Mouse (Mus musculus): ENCODE measurements at regions not wholly inside any gene's neighbourhood (a gene's known extent, or its start where the extent isn't known, plus 50 kb on each side); places are given as distances from the start of the nearest gene placed in this dataset.

DNA sequence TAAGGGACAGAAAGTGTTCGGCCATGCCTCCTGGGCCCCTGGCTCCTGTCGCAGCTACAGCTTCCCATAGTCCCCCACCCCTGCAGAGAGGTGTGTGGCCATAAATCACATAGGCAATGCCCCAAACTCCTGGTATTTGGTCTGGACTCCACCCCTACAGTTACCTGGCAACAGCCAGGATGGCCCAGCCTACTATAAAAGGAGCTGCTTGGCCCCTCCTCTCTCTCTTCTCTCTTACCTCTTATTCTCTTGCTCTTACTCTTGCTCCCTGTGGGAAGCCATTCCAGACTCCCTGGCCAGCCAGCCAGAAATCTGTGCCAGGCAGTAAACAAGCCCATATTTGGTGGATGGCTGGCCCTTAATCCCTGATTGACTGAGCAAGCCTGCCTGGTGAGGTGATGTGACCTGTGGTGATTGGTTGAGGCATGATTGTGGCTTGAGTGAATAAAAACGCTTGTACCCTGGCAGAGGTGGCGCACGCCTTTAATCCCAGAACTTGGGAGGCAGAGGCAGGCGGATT, 56.4 kb upstream of the Nap1l1 start:
- Histone ChIP-seq H3K27me3 (ENCODE audit: insufficient read depth, low read length) (no peaks in the 10 kb centered on the region), H3K4me3 (replicated peaks; ENCODE audit: low read depth, low read length) (no peak overlapping the region), H3K36me3 (ENCODE audit: insufficient read depth, low read length) (no peaks in the 10 kb centered on the region), H3K4me1 (replicated peaks; ENCODE audit: insufficient read depth, low read length) (no peaks in the 10 kb centered on the region), H3K9ac (ENCODE audit: low read depth, low read length) (no peak overlapping the region), H3K9me3 (replicated peaks; ENCODE audit: low read length) (no peaks in the 10 kb centered on the region), H3K27ac (no peak overlapping the region), H3K4me2 (ENCODE audit: low read length) (no peak overlapping the region)
- TF ChIP-seq CTCF (IDR thresholded peaks at IDR 0.05; ENCODE audit: low read depth) = no peak
- WGBS = 80% methylated on average over 6 of the region's 6 CpGs
- ATAC-seq (replicated peaks; ENCODE audit: low FRiP score, low read depth) = 0 out of 2 replicates have a peak, but pooled peaks have one; percentile 29
- no peak for DNase-seq (ENCODE audit: low spot score)

DNA sequence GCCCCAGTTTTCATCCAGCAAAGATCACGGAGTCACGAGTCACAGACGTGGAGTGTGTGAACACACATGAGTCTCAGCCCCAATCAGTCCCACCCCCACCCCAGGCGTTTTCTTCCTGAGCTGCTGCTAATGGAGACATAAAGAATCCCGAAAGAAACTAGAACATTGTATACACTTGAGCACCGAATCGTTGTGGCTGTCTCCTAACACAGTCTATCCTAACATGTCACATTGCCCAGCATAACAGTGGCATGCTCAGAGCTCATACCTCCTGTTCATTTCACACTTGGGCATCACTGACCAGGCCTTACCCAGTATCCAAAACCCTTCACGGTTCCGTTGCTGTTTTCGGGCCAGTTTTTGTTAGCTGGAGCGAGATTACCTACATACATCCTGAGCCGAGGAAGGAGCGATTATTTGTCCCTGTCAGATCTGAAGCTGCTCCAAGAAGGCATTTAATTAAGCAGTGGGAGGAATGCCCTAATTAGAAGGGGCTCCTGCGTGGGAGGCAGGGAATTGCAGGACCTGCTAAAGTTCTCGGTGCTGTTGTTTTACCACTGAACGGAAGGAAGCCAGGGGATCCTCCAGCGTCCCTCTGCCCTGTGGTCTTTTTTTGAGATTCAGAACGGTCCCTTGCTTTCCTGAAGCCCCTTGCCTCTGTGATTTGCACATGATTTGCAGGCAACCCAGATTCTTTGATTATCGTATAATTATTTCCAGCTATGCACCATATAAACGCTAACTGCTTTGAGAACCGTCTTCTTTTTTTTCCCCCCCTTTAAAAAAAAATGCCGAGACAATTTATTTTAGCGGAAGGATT, 53.4 kb upstream of the Nap1l1 start:
- DNase-seq (ENCODE audit: low spot score) = peak; percentile 57

DNA sequence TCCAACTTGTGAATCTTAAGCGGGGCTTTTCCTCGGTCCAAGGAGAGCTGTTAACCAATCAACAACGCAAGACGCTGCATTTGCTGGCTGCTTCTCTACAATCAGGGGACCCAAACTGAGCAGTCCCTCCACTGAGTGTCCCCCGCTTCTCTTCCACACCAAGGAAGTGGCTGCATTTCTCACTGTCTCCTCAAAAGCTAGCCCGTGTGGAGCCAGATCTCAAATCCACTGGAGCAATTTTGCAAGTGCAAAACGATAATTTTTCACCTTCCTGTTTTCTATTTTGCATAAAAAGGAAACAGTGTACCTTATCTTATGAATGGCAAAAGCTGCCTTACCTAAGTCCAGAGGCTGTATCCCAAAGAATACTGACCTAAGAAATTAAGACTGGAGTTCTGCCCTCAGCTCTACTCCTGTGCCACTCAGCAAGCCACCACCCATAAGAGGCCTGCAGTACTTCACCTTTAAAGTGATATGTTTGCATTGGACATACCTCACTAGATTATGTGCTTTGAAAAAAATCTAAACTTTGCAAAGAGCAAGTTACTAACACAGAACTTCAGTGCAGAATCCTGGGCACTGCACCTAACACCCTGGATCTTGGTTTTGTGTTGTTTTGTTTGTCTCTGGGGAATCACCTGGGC, 52.7 kb upstream of the Nap1l1 start:
- no peak for ATAC-seq (replicated peaks; ENCODE audit: low FRiP score, low read depth)
- TF ChIP-seq CTCF (IDR thresholded peaks at IDR 0.05; ENCODE audit: low read depth) = no peak
- H3K4me2 ChIP-seq (ENCODE audit: low read length) = peak overlapping the region; percentile 58

More for the DNA sequence above, 53.4 kb upstream of the Nap1l1 start:
- 0 out of 2 replicates have a peak, but pooled peaks have one; percentile 45 for ATAC-seq (replicated peaks; ENCODE audit: low FRiP score, low read depth)
- Histone ChIP-seq H3K4me3 (replicated peaks; ENCODE audit: low read depth, low read length) (peak overlapping the region; percentile 22), H3K4me2 (ENCODE audit: low read length) (peak overlapping the region; percentile 58), H3K9ac (ENCODE audit: low read depth, low read length) (0 out of 2 replicates have a peak overlapping the region, but pooled peaks have one; percentile 35), H3K4me1 (replicated peaks; ENCODE audit: insufficient read depth, low read length) (no peaks in the 10 kb centered on the region), H3K27ac (no peak overlapping the region), H3K27me3 (ENCODE audit: insufficient read depth, low read length) (no peaks in the 10 kb centered on the region), H3K9me3 (replicated peaks; ENCODE audit: low read length) (no peaks in the 10 kb centered on the region), H3K36me3 (ENCODE audit: insufficient read depth, low read length) (no peaks in the 10 kb centered on the region)
- TF ChIP-seq CTCF (IDR thresholded peaks at IDR 0.05; ENCODE audit: low read depth) = no peak
- WGBS = 16% methylated on average over 23 of the region's 23 CpGs

DNA sequence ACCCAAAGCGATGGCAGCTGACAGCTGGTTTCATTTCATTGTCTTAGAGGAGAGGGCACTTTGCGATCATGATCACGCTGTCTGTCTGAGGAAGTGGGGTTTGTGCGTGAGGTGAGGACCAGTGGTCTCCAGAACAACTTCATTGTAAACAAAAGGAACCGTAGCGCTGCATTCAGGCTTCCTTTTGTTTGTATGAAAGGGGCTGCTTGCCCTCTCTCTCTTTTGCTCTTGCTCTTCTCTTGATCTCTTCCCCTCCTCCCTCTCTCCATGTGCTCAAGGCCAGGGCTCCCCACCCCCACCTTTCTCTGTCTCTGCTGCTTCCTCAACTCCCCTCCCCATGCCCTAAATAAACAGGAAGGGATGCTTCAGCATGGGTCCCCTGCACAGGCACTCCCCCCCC, 51.0 kb upstream of the Nap1l1 start:
- Histone ChIP-seq H3K36me3 (ENCODE audit: insufficient read depth, low read length) (no peaks in the 10 kb centered on the region), H3K4me1 (replicated peaks; ENCODE audit: insufficient read depth, low read length) (no peaks in the 10 kb centered on the region), H3K9ac (ENCODE audit: low read depth, low read length) (no peak overlapping the region), H3K4me3 (replicated peaks; ENCODE audit: low read depth, low read length) (no peak overlapping the region), H3K27ac (no peak overlapping the region), H3K27me3 (ENCODE audit: insufficient read depth, low read length) (no peaks in the 10 kb centered on the region), H3K4me2 (ENCODE audit: low read length) (no peak overlapping the region), H3K9me3 (replicated peaks; ENCODE audit: low read length) (no peaks in the 10 kb centered on the region)
- no peak for DNase-seq (ENCODE audit: low spot score)
- no peak for TF ChIP-seq CTCF (IDR thresholded peaks at IDR 0.05; ENCODE audit: low read depth)
- 38% methylated on average over 6 of the region's 6 CpGs for WGBS
- ATAC-seq (replicated peaks; ENCODE audit: low FRiP score, low read depth) = no peak

More for the DNA sequence above, 52.7 kb upstream of the Nap1l1 start:
- no peaks in the 10 kb centered on the region for H3K9me3 ChIP-seq (replicated peaks; ENCODE audit: low read length)
- DNase-seq (ENCODE audit: low spot score) = peak; percentile 37
- H3K27me3 ChIP-seq (ENCODE audit: insufficient read depth, low read length) = no peaks in the 10 kb centered on the region
- H3K27ac ChIP-seq = no peak overlapping the region
- H3K4me3 ChIP-seq (replicated peaks; ENCODE audit: low read depth, low read length) = peak overlapping the region; percentile 22; the same call in 1 of the 2 replicates
- WGBS = 8% methylated on average over 7 of the region's 7 CpGs
- H3K36me3 ChIP-seq (ENCODE audit: insufficient read depth, low read length) = no peaks in the 10 kb centered on the region
- H3K4me1 ChIP-seq (replicated peaks; ENCODE audit: insufficient read depth, low read length) = no peaks in the 10 kb centered on the region
- 0 out of 2 replicates have a peak overlapping the region, but pooled peaks have one; percentile 35 for H3K9ac ChIP-seq (ENCODE audit: low read depth, low read length)

DNA sequence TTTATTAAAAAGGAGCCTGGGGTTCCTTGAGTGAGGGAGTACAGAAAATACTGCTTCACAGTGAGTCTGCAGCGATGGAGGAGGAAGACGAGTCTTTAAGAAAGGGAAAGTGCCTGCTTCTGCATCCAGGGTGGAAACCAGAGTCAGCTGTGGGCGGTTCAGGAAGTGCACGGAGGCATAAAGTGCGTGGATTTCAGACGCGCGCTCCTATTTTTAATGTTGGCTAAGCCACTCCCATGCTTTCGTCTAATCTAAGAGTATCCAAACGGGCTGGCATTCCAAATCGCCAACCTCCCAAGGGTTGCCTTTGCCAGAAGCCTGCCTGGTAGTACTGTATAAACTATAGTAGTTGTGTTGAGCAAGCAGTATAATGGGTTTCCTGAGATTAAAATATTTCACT, 50.4 kb upstream of the Nap1l1 start:
- Histone ChIP-seq H3K27ac (no peak overlapping the region), H3K4me3 (replicated peaks; ENCODE audit: low read depth, low read length) (no peak overlapping the region), H3K4me2 (ENCODE audit: low read length) (peak overlapping the region; percentile 49), H3K9ac (ENCODE audit: low read depth, low read length) (no peak overlapping the region), H3K9me3 (replicated peaks; ENCODE audit: low read length) (no peaks in the 10 kb centered on the region), H3K4me1 (replicated peaks; ENCODE audit: insufficient read depth, low read length) (no peaks in the 10 kb centered on the region), H3K27me3 (ENCODE audit: insufficient read depth, low read length) (no peaks in the 10 kb centered on the region), H3K36me3 (ENCODE audit: insufficient read depth, low read length) (no peaks in the 10 kb centered on the region)
- TF ChIP-seq CTCF (IDR thresholded peaks at IDR 0.05; ENCODE audit: low read depth) = no peak
- WGBS = 33% methylated on average over 11 of the region's 11 CpGs
- ATAC-seq (replicated peaks; ENCODE audit: low FRiP score, low read depth) (no peak), DNase-seq (ENCODE audit: low spot score) (peak; percentile 34)

All from kidney, postnatal 0 days (tissue).